Mouse (Mus musculus): ENCODE data around the gene Pde9a.

The Pde9a gene

DNA sequence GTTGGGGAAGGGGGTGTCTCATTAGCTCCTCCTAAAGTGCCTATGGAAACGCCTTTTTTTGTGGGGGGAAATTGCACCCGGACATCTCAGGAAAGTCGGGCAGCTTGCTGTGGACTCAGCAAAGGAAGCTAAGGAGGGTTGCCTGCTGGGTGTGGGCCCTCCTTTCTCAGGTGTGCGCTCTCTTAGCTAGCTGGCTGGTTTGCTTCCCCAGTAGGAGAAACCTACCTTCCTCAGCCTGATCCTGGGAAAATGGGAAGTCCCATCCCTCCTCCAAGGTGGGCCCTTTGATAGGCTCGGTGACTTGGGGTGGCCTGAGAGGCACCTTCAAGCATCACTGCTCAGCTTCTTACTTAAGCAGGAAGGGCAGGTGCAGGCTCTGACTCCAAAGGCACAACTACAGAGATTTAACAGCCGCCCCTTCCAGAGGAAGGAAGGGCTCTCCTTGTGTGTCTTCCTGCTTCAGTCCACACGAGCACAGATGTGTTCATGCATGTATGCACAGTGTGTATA is 811 bp downstream of the Pde9a start:
- DNase-seq (ENCODE audit: low spot score in 2 of 2): no peak

GRCm38 (mm10) chr17:31389432-31390050 is 3.5 kb downstream of the Pde9a start:
- no peak for DNase-seq (ENCODE audit: low spot score in 2 of 2)

- DNase-seq (ENCODE audit: low spot score in 2 of 2): no peak
Observed at GRCm38 (mm10) chr17:31391462-31391861, 5.5 kb downstream of the Pde9a start.

DNA sequence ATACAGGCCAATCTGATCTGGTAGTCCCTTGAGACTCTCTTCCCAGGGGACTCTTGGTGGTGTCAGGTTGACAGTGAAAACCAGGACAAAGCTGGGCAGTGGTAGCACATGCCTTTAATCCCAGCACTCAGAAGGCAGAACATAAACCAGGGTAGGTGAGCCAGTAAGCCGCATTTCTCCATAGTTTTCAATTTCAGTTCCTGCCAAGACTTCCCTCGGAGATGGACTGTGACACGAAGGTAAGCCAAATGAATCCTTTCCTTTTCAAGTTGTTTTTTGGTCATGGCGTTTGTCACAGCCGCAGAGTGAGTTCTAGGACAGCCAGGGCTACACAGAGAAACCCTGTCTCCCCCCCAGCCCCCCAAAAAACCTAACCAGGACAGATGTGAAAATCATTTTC is 6.0 kb downstream of the Pde9a start:
- no peak for DNase-seq (ENCODE audit: low spot score in 2 of 2)

DNA sequence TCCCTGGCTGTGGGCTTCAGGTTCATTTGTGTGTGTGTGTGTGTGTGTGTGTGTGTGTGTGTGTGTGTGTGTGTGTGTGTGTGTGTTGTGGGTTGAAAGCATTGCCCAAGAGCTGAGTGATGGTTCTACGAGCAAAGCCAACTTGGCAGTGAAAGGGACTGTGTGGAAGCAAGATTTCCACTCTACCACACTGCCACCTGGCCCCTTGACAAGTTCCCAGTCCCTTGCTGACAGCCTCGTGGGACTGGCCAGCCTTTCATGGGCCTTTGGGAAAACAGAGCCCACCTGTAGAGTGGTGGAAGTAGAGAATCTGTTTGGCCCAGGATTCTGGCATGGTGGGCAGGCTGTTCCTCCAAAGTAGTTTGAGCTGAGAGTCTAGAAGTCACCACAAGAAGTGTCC is 7.8 kb downstream of the Pde9a start:
- DNase-seq (ENCODE audit: low spot score in 2 of 2): no peak

DNA sequence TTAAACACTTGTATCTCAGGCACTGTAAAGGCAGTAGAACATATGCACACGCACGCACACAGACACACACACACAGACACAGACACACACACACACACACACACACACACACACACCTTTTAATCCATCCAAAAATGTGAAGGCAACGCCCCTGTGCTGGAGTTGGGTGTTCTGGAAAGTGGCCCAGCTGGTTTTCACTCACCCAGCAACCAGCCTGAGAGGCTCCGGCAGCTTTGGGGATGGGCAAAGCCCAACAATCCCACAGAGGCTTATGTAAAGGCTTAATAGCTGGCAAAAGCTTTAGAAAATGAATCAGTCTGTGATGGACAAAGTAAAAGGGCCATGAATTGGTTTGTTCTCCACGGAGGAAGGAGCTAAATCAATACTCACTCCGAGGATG is 14.3 kb downstream of the Pde9a start:
- DNase-seq (ENCODE audit: low spot score in 2 of 2): peak in 1 of 2 experiments; percentile 49

DNA sequence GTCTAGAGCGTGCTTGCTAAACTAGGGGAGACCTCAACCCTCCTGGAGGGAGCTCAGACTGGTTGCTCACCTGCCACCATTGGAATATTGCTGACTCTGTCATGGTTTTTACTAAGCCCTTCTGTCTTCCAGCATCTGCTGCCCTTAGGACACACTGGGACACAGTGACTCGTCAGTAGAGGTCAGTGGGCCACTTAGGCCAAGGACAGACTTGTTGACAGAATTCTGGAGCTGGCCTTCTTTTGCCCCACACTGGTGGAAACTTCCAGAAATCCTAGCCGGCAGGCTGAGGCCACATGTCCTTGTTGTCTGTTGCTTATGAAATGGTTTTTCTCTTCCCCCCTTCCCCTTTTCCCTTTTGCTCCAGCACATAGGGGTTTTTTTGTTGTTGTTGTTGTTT is 15.2 kb downstream of the Pde9a start:
- DNase-seq (ENCODE audit: low spot score in 2 of 2): no peak

DNA sequence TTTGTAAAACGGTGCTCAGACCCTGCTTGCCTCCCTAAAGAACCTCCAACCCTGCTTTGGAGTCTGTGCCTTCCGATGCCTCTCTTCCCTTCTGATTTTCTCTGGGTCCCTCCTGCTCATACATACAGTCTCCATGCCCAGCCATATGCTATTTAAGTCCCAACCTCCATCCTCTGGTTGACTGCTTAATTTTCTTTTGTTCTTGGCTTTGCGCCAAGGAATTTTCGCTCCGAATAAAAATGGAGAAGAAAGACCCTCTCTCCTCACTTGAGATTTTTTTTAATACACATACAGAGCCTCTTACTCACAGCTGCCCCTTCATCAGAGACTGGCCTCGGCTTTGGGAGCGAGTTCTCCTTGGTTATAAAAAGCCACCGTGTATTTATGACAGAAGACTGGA is 16.7 kb downstream of the Pde9a start:
- no peak for DNase-seq (ENCODE audit: low spot score in 2 of 2)

DNA sequence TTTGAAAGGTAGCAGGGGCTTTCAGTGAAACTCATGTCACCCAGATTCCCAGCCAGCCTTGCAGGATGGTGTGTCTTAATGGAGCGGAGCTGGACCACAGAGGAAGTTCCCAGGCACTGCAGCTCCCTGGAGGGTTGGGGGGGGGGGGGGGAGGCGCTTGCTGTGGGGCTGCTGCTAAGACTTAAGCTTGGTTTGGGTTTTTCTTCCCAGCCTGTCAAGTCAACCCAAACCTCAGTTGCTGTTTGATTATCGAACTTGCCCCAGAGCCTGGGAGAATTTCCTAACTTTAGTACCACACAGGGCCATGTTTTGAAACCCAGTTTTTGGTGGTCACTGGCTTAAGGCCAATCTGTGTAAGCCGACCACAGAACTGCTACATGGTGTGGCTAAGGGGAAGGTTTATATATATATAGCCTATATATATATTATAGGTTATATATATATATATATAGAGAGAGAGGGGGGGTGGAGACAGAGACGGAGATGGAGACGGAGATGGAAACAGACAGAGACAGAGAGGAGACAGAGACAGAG is 19.8 kb downstream of the Pde9a start:
- no peak for DNase-seq (ENCODE audit: low spot score in 2 of 2)

DNA sequence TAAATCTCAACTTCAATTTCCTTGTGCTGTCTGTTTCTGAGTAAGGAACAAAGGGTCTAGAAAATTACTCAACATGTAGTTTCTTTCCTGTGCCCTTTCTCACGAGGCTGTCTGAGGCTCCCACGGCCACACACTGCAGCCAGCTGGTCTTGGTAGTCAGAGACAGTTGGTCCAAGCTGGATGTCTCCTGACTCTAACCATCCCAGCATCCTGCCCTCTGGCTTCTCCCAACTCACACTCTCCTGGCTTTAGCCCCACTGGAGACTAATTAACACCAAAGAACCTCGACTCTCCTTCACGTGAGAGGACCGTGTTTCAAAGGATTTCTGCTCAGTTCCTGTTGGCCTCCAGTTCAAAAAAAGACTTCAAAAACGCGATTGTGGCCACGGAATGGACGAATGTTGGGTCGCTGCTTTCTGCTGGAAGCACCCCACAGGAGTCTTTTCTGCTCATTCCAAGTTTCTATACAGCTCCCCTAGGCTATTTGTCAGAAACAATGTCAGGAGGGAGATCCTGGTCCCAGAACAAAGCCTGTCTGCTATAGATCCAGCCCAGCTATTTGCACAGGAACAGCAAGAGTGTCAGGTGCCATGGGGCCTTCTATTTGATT is 23.8 kb downstream of the Pde9a start:
- no peak for DNase-seq (ENCODE audit: low spot score in 2 of 2)

GRCm38 (mm10) chr17:31415258-31415657 is 29.2 kb downstream of the Pde9a start:
- peak; percentile 57 to 67 for DNase-seq (ENCODE audit: low spot score in 2 of 2)

GRCm38 (mm10) chr17:31418804-31419597 is 33.0 kb downstream of the Pde9a start:
- DNase-seq (ENCODE audit: low spot score in 2 of 2): peak; percentile 22 to 29

- no peak for DNase-seq (ENCODE audit: low spot score in 2 of 2)
Observed at GRCm38 (mm10) chr17:31419598-31419950, 33.6 kb downstream of the Pde9a start.

- no peak for DNase-seq (ENCODE audit: low spot score in 2 of 2)
Observed at GRCm38 (mm10) chr17:31419995-31420394, 34.0 kb downstream of the Pde9a start.

GRCm38 (mm10) chr17:31420658-31421057 is 34.6 kb downstream of the Pde9a start:
- no peak for DNase-seq (ENCODE audit: low spot score in 2 of 2)

DNA sequence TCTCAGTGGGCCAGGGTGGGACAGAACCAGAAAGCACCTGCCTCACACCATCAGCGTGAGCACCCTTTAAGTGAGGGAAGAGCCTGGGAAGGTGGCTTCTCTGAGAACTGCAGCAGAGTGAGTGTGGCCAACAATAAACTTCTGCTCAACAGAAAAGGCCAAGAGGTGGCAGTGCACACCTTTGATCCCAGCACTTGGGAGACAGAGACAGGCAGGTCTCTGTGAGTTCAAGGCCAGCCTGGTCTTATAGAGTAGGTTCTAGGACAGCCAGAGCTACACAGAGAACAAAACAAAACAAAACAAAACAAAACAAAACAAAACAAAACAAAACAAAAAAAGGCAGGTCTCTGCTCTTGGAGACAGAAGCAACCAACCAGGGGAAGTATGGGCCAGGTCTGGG is 36.4 kb downstream of the Pde9a start:
- DNase-seq (ENCODE audit: low spot score in 2 of 2): no peak

- no peak for DNase-seq (ENCODE audit: low spot score in 2 of 2)
Observed at GRCm38 (mm10) chr17:31423020-31423419, 37.0 kb downstream of the Pde9a start.

DNA sequence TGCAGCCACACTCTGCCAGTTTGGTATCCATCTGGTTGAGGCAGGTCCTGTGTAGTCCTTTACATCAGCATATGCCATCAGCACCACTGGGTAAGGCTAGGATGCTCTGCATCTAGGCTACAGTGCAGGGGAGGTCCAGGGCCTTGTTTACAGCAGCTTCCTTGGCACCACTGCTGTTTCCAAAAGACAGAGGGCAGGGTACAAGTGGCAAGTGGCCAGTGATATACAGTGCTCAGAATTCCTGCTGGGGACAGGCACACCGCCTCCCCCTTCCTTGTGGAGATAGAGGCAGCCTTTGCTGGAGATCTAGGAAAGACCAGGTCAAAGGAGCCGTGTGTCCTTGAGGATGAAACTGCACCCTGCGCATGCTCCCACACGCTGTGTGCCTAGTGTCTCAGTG is 38.3 kb downstream of the Pde9a start:
- DNase-seq (ENCODE audit: low spot score in 2 of 2): no peak

DNA sequence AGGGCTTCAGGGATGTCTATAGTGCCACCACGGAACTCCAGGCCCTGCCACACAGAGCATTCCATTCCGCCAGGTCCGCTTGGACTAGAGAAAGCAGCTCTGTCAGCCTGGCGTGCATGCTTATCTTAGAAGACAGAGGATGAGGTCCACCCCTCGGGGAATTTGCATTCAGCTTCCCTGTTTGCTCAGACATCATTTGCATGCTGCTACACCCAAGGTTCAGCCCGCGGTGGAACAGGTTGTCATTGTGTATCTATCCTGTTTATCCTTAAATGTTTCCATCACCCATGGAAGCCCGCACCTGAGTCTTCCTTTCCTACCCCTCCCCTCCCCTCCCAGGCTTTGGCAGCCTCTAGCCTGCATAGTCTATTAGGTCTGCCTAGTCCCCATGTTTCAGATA is 38.8 kb downstream of the Pde9a start:
- no peak for DNase-seq (ENCODE audit: low spot score in 2 of 2)

- peak in 1 of 2 experiments; percentile 23 for DNase-seq (ENCODE audit: low spot score in 2 of 2)
Observed at GRCm38 (mm10) chr17:31425827-31426698, 40.1 kb downstream of the Pde9a start.

DNA sequence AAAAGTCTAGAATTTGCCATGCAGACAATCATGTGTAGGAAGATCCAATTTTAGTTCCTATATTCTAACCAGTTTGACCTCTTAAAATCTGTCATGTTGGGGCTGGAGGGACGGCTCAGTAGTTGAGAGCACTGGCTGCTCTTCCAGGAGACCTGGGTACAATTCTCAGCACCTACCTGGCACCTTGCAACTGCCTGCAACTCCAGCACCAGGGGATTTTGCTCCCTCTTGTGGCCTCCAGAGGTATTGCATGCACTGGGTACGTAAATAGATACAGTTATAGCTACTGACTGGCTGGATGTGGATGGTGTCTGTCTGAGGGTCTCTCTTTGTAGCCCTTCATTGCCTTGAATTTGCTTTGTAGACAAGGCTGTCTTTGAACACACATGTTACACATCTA is 43.4 kb downstream of the Pde9a start:
- DNase-seq (ENCODE audit: low spot score in 2 of 2): no peak

DNA sequence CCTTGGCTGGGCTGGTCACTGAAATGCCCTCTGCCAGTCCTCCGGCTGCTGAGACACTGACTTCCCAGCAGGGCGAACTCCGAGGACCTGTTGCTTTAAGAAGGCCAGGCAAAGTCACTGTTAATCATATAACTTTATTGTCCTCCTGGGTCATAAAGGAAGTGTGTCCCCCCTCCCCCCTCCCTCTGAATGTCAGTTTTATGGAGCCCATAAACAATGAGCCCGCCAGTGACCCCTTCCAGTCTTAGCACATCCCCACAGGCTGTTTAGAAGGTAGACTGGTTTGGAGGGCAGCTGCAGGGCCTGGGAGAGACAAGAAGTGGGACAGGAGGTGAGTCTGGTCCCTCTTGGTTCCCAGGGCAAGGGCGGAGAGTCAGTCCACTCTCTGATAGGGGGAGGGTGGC is 46.9 kb downstream of the Pde9a start:
- DNase-seq (ENCODE audit: low spot score in 2 of 2): no peak

Measured in right cerebral cortex, adult 2 months (tissue).